Mouse (Mus musculus) layer of hippocampus, adult 11-12 months (tissue): ENCODE measurements at regions not wholly inside any gene's neighbourhood (a gene's known extent, or its start where the extent isn't known, plus 50 kb on each side); places are given as distances from the start of the nearest gene placed in this dataset.

Experiments used
- DNase-seq: peaks from one replicate; pipeline ENCODE4 v3.0.0; 2022; ENCODE audit warnings: low spot score

- peak; percentile 57 for DNase-seq
Measured at GRCm38 (mm10) chr1:137927953-137928352, 247.6 kb downstream of the Ptprc start.

DNA sequence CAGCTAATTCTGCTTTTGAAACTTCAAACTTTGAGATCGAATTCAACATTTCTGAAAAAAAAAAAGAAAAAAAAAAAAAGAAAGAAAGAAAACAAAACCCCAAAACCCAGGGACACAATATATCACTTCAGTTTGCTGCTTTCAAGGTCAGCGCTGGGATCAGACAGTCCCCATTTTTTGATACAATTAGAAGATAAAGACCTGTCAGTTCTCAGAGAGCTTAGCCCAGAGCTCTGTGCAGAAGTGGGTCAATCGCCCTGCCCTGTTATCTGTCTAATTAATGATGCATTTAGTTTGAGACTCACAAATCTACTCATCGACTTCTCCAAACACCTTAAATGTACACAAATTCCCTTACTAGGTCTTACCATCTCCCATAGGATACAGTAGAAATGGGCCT, 249.2 kb downstream of the Ptprc start:
- DNase-seq: no peak

GRCm38 (mm10) chr1:137924156-137924555, 251.4 kb downstream of the Ptprc start:
- no peak for DNase-seq

- no peak for DNase-seq
Measured at GRCm38 (mm10) chr1:137923705-137924104, 251.8 kb downstream of the Ptprc start.

DNA sequence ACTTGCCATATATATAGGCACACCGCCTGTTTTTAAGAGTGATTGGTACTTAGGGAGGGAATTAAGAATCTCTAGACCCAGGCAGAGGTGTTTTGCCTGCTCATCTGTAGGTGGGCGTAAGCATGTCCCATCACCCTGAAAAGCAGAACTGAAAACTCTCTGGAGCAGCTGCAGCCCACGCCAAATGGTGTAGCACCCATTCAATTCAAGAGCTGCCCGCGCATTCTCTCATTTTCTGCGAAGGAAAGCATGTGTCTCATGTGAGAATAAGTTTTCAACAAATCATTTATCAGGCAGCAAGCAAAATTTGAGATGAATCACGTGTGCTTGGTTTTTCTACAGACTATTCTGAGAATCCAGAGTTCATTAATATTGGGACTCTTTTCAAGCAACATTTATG, 252.7 kb downstream of the Ptprc start:
- peak; percentile 49 for DNase-seq

- DNase-seq: no peak
Measured at GRCm38 (mm10) chr1:137921592-137921991, 253.9 kb downstream of the Ptprc start.

DNA sequence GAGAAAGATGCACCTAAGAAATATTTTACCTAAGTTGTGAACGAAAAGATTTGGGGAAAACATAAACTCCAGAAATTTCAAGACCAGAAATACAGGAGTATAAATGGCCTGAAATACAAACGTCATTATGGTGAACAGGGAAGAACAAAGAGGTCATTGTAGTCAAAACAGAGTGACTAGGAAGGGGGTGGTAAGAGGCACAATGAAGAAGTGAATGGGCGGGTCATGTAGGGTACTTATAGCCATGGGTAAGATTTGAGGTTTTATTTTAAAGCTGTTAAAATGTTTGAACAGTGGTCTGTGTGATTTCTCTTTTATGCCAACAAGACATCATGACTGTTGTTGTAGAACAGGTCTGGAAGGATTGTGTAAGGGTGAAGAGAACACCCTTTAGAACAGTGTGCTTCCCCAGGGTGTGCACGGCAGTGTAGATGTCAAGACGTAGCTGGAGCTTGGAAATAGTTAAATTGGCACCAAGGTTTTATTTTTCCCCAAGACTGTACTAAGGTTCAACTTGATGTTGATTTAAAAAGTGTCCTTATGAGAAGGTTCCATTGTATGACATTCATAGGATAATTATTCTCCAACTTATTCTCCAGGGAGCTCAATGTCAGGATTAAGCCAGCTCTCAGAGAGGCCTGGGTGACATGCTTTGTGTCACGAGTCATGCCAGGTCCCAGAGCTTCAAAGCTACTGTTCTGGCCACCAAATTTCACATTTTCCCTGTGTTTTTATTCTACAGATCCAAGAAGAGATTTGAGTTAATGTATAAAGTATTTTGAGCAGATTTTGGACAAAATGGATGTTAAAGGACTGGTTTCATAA, 255.6 kb downstream of the Ptprc start:
- no peak for DNase-seq

DNA sequence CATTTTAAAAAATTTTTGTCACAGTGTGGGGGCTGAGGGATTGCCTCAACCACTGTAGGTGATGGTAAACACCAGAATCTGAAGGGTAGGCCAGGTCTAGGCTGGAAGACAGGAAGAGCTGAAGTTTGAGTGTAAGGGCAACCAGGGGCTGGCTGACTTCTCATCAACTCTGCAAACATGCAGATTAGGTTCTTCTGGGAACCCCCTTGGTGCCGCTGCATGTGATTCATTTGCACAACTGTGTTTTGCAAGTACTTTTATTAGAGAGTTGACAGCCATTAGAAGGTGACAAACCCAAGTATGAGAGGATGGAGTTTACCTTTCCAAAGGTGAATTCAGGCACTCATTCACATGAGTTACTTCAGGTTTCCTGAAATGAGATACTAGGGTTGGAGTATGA, 258.1 kb downstream of the Ptprc start:
- no peak for DNase-seq

DNA sequence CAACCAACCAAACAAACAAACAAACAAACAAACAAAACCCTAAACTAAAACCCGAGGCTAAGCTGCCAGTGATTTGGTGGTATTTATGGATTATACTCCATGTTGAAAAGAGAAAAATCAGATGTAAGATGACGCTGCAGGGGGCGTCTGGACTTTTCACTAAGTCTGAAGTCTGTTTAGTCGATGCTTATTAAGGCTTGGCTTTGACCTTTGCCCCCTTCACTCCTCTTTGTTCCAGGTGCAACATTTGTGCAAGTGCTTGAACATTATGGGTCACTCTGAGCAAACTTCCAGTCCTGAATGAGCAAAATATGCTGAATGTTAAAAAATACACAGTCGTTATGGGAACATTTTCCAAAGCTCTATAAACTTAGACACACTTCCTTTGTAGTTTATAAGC, 268.6 kb downstream of the Ptprc start:
- DNase-seq: no peak

DNA sequence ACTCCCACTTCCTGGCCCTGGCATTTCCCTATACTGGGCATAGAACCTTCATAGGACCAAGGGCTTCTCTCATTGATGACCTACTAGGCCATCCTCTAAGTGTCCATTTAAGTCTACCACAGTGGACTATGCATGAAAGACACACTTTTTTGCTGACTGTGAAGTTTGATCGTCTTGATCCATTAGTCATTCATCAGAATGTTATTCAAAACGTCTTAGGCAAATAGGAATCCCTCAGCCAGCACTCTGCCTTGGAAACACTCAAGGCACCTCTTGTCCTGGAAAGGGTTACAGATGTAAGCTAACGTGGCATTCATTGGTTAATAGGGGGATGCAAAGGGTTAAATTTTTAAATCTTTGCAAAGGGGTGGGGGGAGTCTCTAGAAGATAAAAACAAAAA, 269.0 kb downstream of the Ptprc start:
- no peak for DNase-seq

- DNase-seq: no peak
Measured at GRCm38 (mm10) chr1:137905566-137905965, 269.9 kb downstream of the Ptprc start.

GRCm38 (mm10) chr1:137903351-137903750, 272.2 kb downstream of the Ptprc start:
- peak; percentile 29 for DNase-seq

- DNase-seq: no peak
Measured at GRCm38 (mm10) chr1:137902859-137903258, 272.6 kb downstream of the Ptprc start.

DNA sequence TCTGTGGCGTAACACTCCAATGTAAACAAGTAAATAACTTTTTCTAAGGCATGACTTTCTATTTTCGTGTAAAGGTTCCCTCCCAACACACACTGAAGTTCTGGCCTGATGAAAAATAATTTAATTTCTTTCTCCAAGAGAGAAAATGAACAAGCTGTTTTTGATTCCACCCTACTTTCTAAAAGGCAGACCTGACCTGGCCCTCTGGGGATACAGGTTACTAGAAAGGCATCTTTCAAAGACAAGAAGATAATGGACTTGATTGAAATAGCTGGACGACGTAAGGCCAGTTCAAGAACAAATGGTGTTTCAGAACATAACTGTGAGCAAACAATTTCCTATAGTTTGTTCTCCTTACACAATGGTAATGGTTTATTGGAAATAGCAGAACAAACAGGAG, 273.5 kb downstream of the Ptprc start:
- DNase-seq: no peak

DNA sequence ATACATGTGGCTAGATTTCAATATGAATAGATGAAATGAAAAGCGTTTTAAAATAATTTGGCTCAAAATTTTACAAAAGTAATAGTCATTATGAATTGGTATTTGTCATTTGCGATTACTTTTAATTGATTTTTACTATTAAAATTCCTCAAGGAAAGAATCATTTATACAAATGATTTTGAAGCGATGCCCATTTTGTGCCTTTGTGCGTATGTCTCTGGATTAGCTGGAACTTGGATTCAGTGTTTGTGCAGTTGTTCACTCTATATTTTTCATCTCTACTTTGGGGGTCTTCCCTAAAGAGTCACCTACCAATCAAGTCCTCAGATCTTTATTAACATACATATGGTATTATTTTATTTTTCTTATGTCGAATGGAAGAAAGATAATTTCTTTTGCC, 274.3 kb downstream of the Ptprc start:
- no peak for DNase-seq

- peak; percentile 29 for DNase-seq
Measured at GRCm38 (mm10) chr1:137900621-137901071, 274.9 kb downstream of the Ptprc start.

GRCm38 (mm10) chr1:137899916-137900601, 275.4 kb downstream of the Ptprc start:
- peak; percentile 32 for DNase-seq

- no peak for DNase-seq
Measured at GRCm38 (mm10) chr1:137899305-137899704, 276.2 kb downstream of the Ptprc start.

- DNase-seq: no peak
Measured at GRCm38 (mm10) chr1:137898891-137899290, 276.6 kb downstream of the Ptprc start.

DNA sequence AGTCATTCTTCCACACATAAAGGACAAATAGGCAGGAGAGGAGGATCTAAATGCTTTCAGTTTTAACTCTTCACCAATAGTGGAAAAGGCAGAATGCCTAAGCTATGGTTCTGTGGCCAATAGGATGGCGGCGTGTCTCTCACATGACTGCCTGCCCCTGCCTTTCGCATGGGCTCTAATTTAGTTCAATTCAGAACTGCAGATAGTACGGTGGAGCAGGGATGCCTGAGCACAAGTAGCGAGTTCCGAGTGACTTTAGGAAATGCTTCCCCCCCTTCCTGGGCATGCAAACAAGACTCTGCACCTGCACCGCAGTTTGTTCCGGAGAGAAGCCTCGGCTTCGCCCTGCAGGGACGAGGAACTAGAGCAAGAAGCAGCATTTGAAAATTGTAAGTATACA, 277.1 kb downstream of the Ptprc start:
- DNase-seq: peak; percentile 90

DNA sequence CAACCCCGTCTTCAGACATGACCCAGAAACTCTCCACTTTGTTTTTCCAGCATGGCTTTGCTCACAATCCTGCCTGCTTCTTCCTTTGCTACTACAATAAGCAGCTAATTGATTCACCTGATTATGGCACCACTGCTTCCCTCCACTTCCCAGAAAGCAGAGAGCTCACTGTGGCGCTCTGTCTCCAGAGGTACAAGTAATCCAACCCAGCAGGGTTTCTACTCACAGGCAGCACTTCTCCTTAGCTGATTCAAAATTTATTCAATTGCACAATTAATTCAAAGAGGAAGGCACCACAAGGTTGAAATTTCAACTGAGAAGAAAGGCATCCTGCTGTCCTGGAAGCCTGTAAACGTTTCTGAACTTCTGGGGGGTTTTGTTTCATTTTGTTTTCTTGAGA, 293.9 kb downstream of the Ptprc start:
- DNase-seq: no peak

DNA sequence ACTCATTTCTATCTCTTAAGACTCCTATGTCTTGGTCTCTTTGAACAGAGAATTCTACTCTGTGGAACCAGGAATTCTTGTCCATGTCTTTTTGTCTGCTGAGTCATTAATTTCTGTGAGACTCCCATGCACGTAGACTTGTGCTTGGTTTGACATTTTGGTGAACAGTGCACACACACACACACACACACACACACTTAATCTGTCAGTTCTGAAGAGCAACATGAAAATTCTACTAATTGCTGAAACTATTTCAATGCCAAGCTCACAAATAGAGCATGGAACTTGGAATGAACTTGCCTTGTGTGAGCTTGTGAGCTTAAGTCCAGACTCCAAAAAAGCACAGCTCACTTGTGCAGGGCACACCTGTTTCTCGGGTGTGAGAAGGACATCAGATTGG, 301.1 kb downstream of the Ptprc start:
- no peak for DNase-seq

DNA sequence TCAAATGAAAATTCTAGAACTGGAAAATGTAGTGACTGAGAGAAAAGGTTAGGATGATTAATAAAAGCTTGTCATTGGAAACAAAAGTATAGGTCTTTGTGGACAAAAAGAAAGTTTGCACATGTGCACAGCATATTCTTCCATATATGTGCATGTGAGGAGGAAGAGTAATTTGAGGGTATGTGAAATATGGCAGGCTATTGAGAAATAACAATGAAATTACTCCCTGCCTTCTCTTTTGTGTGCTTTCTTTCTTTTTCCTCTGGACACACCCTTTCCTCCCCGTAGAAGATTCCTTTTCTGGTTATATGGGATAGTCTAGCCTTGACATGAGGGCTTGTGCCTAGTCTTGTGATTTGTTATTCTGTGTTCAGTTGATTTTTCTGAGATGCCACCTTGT, 301.9 kb downstream of the Ptprc start:
- no peak for DNase-seq

GRCm38 (mm10) chr1:137865030-137865429, 310.5 kb downstream of the Ptprc start:
- no peak for DNase-seq
